Mouse (Mus musculus) embryonic facial prominence, embryonic 11.5 days (tissue): Measurements from ENCODE around the gene Cd302. TPM values are rescaled to one million over a fixed set of nuclear protein-coding genes. Genes with fewer than 3 reads are reported as not detected.

ENCODE experiments used
- ATAC-seq: fragments of 200-750 bp; cut with Nextera tagmentation; replicated peaks from 2 replicates; pipeline ENCODE4 v1.8.0; 2017; ENCODE audit warnings: low read depth; ENCODE audit not compliant: insufficient number of reproducible peaks, low FRiP score, low TSS enrichment
- DNase-seq: peaks from one replicate; pipeline ENCODE4 v3.0.0-alpha.2; 2015; ENCODE audit warnings: low spot score
- H3K27ac ChIP-seq: fragments of 300-500 bp; sonication (generic); replicated peaks from 2 replicates; pipeline ENCODE4 v1.5.1; 2014; ENCODE audit warnings: mild to moderate bottlenecking, low read depth, low read length, control low read depth
- H3K27me3 ChIP-seq: fragments of 300-500 bp; sonication (generic); 2 replicates; pipeline ENCODE4 v1.6.1; 2014; ENCODE audit warnings: mild to moderate bottlenecking, low read length, moderate library complexity, mixed read lengths; ENCODE audit not compliant: control insufficient read depth, insufficient read depth
- H3K36me3 ChIP-seq: fragments of 300-500 bp; sonication (generic); replicated peaks from 2 replicates; pipeline ENCODE4 v1.6.1; 2014; ENCODE audit warnings: low read depth, mild to moderate bottlenecking, low read length, moderate library complexity, mixed read lengths; ENCODE audit not compliant: control insufficient read depth, insufficient read depth
- H3K4me1 ChIP-seq: fragments of 300-500 bp; sonication (generic); 2 replicates; pipeline ENCODE4 v1.6.1; 2014; ENCODE audit warnings: low read length, mixed read lengths; ENCODE audit not compliant: control insufficient read depth, insufficient read depth
- H3K4me2 ChIP-seq: fragments of 300-500 bp; sonication (generic); 2 replicates; pipeline ENCODE4 v1.6.1; 2014; ENCODE audit warnings: low read depth, mild to moderate bottlenecking, control low read depth, low read length, moderate library complexity
- H3K4me3 ChIP-seq: fragments of 300-500 bp; sonication (generic); 2 replicates; pipeline ENCODE4 v1.5.1; 2014; ENCODE audit warnings: low read depth, low read length, control low read depth
- H3K9ac ChIP-seq: fragments of 300-500 bp; sonication (generic); replicated peaks from 2 replicates; pipeline ENCODE4 v1.6.1; 2014; ENCODE audit warnings: mild to moderate bottlenecking, control low read depth, low read length
- H3K9me3 ChIP-seq: fragments of 300-500 bp; sonication (generic); replicated peaks from 2 replicates; pipeline ENCODE4 v1.6.1; 2016; ENCODE audit warnings: mild to moderate bottlenecking, low read length, inconsistent platforms, mixed read lengths; ENCODE audit not compliant: control insufficient read depth
- WGBS: fragments of 180-500 bp; shearing (Covaris S2); extraction: QIAGEN DNeasy Blood & Tissue Kit; methylation state at CpG from one replicate; pipeline ENCODE4 v1.1.7; 2014; 5-methylcytosine and 5-hydroxymethylcytosine counted together
- polyA plus RNA-seq: library from polyadenylated mRNA; unstranded; fragments of >200 nt; fragmentation: Nextera tagmentation; extraction: Ambion mirVana; gene quantifications from 2 replicates; pipeline ENCODE4 v1.2.1, GENCODE M21; 2014

Cd302 gene
- polyA plus RNA-seq, 1 experiment from 2014 or later: 23.7 TPM

DNA sequence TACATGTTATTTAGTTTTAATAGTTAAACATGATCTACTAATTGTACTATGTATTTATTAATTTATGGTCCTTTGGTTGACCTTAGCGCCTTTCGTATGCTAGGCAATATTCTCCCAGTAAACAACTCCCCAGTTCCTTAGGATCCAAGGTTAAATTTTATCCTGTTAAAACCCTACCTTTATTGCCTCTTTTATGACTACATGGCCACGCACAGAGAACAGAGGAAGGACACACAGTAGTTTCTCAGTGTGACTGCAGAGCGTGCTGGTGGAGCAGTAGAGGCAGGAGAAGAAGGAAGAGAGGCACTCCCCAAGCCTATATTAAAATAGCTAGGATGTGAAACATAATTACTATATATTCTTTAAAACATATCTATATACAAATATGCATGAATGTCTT lies 80.6 kb downstream of the Cd302 start:
- Histone ChIP-seq H3K4me1 (no peaks in the 10 kb centered on the region), H3K27ac (no peak overlapping the region), H3K36me3 (no peaks in the 10 kb centered on the region), H3K4me2 (no peak overlapping the region), H3K4me3 (no peak overlapping the region), H3K27me3 (no peaks in the 10 kb centered on the region), H3K9me3 (no peaks in the 10 kb centered on the region), H3K9ac (no peak overlapping the region)
- DNase-seq: no peak
- ATAC-seq: no peak
- WGBS: 92% methylated on average over 4 of the region's 4 CpGs

DNA sequence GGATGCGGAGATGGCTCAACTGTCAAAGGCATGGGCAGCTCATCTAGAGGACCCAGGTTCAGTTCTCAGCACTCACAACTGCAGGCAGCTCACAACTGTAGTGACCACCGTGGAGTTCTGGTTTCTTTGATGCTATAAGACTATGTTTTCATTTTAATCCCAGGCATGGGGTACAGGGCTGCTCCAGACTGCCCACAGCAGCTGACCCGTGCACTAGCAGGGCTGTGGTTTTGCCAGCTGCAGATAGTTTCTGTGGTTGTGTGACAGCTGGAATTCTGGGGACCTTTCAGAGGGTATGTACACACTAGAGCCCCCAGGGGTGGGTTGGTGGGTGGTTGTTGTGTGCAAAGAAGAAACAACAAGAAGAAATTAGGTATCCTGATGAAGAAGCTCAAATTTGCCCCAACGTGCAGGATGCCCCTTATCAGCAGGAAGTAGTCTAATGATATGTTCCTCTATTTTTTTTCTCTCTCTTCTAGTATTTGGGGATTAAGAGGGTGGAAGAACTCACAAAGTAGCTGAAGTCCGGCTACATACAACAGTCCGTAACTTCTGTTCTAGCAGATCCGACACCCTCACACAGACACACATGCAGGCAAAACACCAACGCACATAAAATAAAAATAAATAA lies 81.3 kb downstream of the Cd302 start:
- Histone ChIP-seq H3K9me3 (no peaks in the 10 kb centered on the region), H3K27me3 (no peaks in the 10 kb centered on the region), H3K27ac (no peak overlapping the region), H3K36me3 (no peaks in the 10 kb centered on the region), H3K4me2 (no peak overlapping the region), H3K4me1 (no peaks in the 10 kb centered on the region), H3K4me3 (no peak overlapping the region), H3K9ac (no peak overlapping the region)
- DNase-seq (no peak), ATAC-seq (no peak)
- WGBS: 84% methylated on average over 8 of the region's 8 CpGs

Other genes with a start within 250 kb of the Cd302 start
- gene Baz2b, start 74.6 kb downstream of the Cd302 start, polyA plus RNA-seq: 56.5 and 60.8 TPM in 2 replicates
- 78.7 and 82.6 TPM in 2 replicates for gene March7, start 74.6 kb downstream of the Cd302 start, polyA plus RNA-seq
- 3.5 and 4.0 TPM in 2 replicates for gene Ly75, start 98.8 kb upstream of the Cd302 start, polyA plus RNA-seq